Mouse (Mus musculus): ENCODE data around the gene Fbxl7. TPM values are rescaled to one million over a fixed set of nuclear protein-coding genes. Genes with fewer than 3 reads are reported as not detected.

Fbxl7 gene
- 0.06 and 0.07 TPM in 2 replicates for polyA plus RNA-seq (2012; ENCODE audit: low replicate concordance)

GRCm38 (mm10) chr15:26895251-26895711 is at the start of gene Fbxl7:
Gene Fbxl7 (minus strand): TSS chr15:26895580.

Measured in leukemia stem cell, adult 10-12 weeks (primary cell).